Mouse (Mus musculus) embryonic facial prominence, embryonic 12.5 days (tissue): ENCODE results near the gene Prss27. TPM values are rescaled to one million over a fixed set of nuclear protein-coding genes. Genes with fewer than 3 reads are reported as not detected.
"Not testable (repeated sequence)": the region's sequence is repeated elsewhere in the genome, so short reads cannot be mapped to it uniquely, and the experiment has no call there.

Source experiments
- ATAC-seq: fragments of 200-750 bp; cut with Nextera tagmentation; 2 replicates; pipeline ENCODE4 v1.8.0; 2017; ENCODE audit not compliant: insufficient number of reproducible peaks, insufficient read depth, low FRiP score, low TSS enrichment
- H3K27ac ChIP-seq: fragments of 300-500 bp; sonication (generic); 2 replicates; pipeline ENCODE4 v1.5.1; 2016; ENCODE audit warnings: mild to moderate bottlenecking
- H3K27me3 ChIP-seq: fragments of 300-500 bp; sonication (generic); 2 replicates; pipeline ENCODE4 v1.6.1; 2016; ENCODE audit warnings: mild to moderate bottlenecking, moderate library complexity
- H3K36me3 ChIP-seq: fragments of 300-500 bp; sonication (generic); 2 replicates; pipeline ENCODE4 v1.6.1; 2016; ENCODE audit warnings: mild to moderate bottlenecking
- H3K4me1 ChIP-seq: fragments of 300-500 bp; sonication (generic); 2 replicates; pipeline ENCODE4 v1.6.1; 2016
- H3K4me2 ChIP-seq: fragments of 300-500 bp; sonication (generic); replicated peaks from 2 replicates; pipeline ENCODE4 v1.6.1; 2016; ENCODE audit warnings: mild to moderate bottlenecking, moderate library complexity
- H3K4me3 ChIP-seq: fragments of 300-500 bp; sonication (generic); 2 replicates; pipeline ENCODE4 v1.5.1; 2016; ENCODE audit warnings: mild to moderate bottlenecking
- H3K9ac ChIP-seq: fragments of 300-500 bp; sonication (generic); 2 replicates; pipeline ENCODE4 v1.6.1; 2016; ENCODE audit warnings: mild to moderate bottlenecking, moderate library complexity
- H3K9me3 ChIP-seq: fragments of 300-500 bp; sonication (generic); 2 replicates; pipeline ENCODE4 v1.6.1; 2016; ENCODE audit warnings: mild to moderate bottlenecking, moderate library complexity
- WGBS: fragments of 180-500 bp; shearing (Covaris S2); methylation state at CpG from one replicate; pipeline ENCODE4 v1.1.7; 2016; 5-methylcytosine and 5-hydroxymethylcytosine counted together
- microRNA-seq: library from miRNA; unstranded; fragments of <30 nt; microRNA quantifications from one replicate; pipeline ENCODE4, GENCODE M21; 2017
- polyA plus RNA-seq: library from polyadenylated mRNA; unstranded; fragments of >200 nt; fragmentation: Nextera tagmentation; extraction: Ambion mirVana; gene quantifications from 2 replicates; pipeline ENCODE4 v1.2.1, GENCODE M21; 2016

Gene Prss27
- polyA plus RNA-seq, 1 experiment from 2014 or later, result 0.22 TPM

DNA sequence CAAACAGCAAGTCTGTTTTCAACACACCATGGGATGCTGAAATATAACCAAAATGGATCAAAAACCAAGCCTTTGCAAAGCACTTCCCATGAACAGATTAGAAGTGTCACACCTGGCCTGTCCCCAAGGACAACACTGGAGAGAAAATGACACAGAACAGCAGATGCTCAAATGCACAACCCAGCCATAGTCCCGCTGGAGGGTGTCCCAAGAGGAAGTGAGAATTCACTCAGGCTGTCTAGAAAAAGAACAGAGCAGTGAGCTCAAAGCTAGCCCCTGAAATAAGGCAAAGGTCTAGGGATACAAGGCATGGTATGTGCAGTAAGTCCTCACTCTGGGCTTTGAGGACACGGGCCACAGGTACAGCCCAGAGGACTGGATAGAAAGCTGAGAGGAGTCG is 31.6 kb downstream of the Prss27 start:
- ATAC-seq, result no peak
- no peak overlapping the region for H3K27ac ChIP-seq
- no peaks in the 10 kb centered on the region for H3K9me3 ChIP-seq
- H3K4me2 ChIP-seq, result no peak overlapping the region
- no peak overlapping the region for H3K4me3 ChIP-seq
- H3K9ac ChIP-seq, result no peak overlapping the region
- peaks cover 9% of the 10 kb centered on the region; the same call in 1 of the 2 replicates for H3K36me3 ChIP-seq
- WGBS, result 88% methylated on average over 3 of the region's 3 CpGs
- H3K27me3 ChIP-seq, result no peaks in the 10 kb centered on the region
- peaks cover 6% of the 10 kb centered on the region for H3K4me1 ChIP-seq

DNA sequence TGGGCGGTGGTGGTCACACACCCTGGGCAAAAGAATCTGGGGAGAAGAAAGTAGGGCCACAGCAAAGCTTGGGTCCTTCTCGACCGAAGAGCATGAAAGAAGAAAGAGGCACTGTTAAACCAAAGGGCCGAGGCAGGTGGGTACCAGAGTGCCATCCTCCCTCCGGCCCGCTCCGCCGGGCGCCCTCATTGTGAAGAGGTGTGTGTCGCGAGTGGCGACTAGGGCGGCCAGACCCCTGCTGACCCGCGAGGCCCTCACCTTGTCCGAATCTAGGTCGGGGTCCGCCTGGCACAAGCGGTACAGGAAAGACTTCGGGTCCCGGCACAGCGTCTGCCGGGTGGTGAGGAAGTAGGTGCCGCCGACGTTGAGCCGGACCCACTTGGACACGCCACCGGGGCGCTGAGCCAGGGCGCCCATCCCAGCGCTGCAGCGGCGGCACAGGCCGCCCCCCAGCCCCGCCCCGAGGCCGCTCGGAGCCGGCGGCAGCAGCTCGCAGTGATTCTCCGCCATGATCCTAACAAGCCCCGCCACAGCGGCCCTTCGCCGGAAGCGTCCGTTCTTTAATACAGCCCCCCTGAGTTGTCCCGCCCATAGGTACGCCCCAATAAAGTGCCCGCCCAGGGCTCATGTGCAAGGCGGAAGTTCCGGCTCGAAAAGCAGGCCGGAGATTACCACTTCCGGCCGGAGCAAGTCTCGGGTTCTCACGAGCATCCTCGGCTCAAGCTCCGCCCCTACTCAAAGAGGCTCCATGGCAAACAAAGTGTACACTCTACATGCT is 35.2 kb downstream of the Prss27 start, which contains the start of gene Kctd5:
Gene Kctd5 (minus strand): TSS at position 567 of the 778 bp plus-strand sequence.
- Histone ChIP-seq H3K27me3 (no peaks in the 10 kb centered on the region), H3K4me2 (peak within 1 kb of the TSS; percentile 67), H3K9ac (peak within 1 kb of the TSS; percentile 94), H3K27ac (peak within 1 kb of the TSS; percentile 80), H3K36me3 (peaks cover 22% of the 10 kb centered on the region), H3K4me1 (peaks cover 6% of the 10 kb centered on the region), H3K9me3 (no peaks in the 10 kb centered on the region), H3K4me3 (peak within 1 kb of the TSS; percentile 92)
- ATAC-seq, result peak; percentile 95
- WGBS, result under 1% methylated on average over 62 of the region's 62 CpGs

DNA sequence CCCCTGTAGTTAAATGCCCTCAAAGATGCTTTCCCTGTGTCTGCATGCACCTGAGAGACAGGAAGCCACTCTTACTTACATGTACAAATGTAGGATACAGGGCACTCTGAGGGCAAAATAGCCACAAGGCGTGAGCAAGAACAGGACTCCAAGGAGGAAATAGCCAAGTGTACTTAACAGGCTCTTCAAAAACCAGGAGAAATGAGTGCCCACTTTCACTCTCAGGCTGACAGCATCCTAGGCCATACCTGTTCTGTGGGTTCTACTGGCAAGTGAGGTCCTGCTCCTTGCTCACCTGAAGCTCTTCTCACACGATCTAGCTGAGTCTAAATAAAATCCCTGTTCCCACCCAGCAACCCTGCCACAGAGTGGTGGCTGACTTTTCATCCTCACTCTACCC is 39.2 kb downstream of the Prss27 start:
- WGBS, result 82% methylated on average over 2 of the region's 2 CpGs

DNA sequence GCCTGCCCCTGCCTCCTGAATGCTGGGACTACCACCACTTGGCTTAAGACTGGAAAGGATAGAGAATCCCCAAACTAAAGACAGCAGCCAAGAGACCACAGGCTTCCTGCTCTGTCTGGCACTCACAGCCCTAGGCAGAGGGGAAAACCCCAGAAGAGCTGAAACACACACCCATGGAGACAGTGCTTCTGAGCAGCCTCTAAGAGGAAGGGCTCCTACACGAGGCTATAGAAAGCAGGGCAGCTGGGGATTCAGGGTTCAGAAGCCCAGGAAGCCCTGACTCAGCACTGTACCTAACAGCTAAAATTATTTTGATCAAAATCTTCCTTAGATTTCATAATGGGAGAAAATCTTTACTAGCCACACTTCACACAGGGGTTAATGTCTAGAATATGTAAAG is 46.6 kb downstream of the Prss27 start:
- no peak for ATAC-seq
- WGBS, result 55% methylated on average over 1 of the region's 1 CpGs
- H3K4me1 ChIP-seq, result no peaks in the 10 kb centered on the region
- no peak overlapping the region for H3K27ac ChIP-seq
- no peak overlapping the region for H3K4me3 ChIP-seq
- no peaks in the 10 kb centered on the region for H3K9me3 ChIP-seq
- H3K9ac ChIP-seq, result no peak overlapping the region
- peaks cover 46% of the 10 kb centered on the region for H3K36me3 ChIP-seq
- no peaks in the 10 kb centered on the region for H3K27me3 ChIP-seq
- no peak overlapping the region for H3K4me2 ChIP-seq

More for the DNA sequence above, 39.2 kb downstream of the Prss27 start:
- Histone ChIP-seq H3K4me2 (no peak overlapping the region), H3K9ac (no peak overlapping the region), H3K4me3 (no peak overlapping the region), H3K9me3 (no peaks in the 10 kb centered on the region), H3K4me1 (peaks cover 1% of the 10 kb centered on the region), H3K27me3 (no peaks in the 10 kb centered on the region), H3K27ac (no peak overlapping the region), H3K36me3 (peaks cover 42% of the 10 kb centered on the region)
- ATAC-seq, result no peak

DNA sequence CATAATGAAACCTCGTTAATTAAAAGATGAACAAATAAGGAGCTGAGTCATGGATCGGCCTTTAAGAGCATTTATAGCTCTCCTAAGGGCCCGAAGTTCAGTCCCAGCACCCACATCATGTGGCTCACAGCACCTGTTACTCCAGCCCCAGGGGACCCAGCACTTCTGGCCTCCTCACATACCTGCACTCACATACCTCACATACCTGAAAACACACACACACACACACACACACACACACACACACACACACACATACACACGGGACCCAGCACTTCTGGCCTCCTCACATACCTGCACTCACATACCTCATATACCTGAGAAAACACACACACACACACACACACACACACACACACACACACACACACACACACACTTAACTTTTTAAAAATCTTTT is 48.5 kb downstream of the Prss27 start:
- 94% methylated on average over 4 of the region's 4 CpGs for WGBS
- peaks cover 52% of the 10 kb centered on the region for H3K36me3 ChIP-seq
- not testable (repeated sequence) for H3K4me1 ChIP-seq, ATAC-seq, H3K4me3 ChIP-seq, H3K9me3 ChIP-seq, H3K9ac ChIP-seq, H3K27ac ChIP-seq, H3K27me3 ChIP-seq, H3K4me2 ChIP-seq

DNA sequence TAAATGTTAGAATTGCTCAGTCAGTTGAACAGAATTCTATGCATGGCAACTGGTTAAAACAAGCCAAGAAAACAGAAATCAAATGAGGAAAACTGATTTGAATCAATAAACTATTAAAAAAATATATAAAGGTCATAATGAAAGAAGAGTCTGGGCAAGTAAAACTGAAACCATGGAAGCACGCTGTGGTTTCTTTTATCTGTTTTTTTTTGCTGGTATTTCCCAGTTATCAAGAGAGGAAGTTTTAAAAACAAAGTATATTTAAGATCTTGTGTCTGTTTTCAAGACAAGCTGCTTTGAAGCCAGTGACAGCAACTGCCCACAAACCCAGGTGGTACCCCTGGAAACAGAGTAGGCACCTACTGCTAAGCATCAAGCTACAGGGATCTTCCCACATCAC is 52.6 kb downstream of the Prss27 start:
- H3K4me2 ChIP-seq, result no peak overlapping the region
- no peak for ATAC-seq
- no peaks in the 10 kb centered on the region for H3K4me1 ChIP-seq
- H3K27me3 ChIP-seq, result no peaks in the 10 kb centered on the region
- no peak overlapping the region for H3K27ac ChIP-seq
- H3K4me3 ChIP-seq, result no peak overlapping the region
- H3K9me3 ChIP-seq, result no peaks in the 10 kb centered on the region
- H3K36me3 ChIP-seq, result peaks cover 62% of the 10 kb centered on the region
- WGBS, result 95% methylated on average over 1 of the region's 1 CpGs
- H3K9ac ChIP-seq, result no peak overlapping the region

Small RNA genes within 50 kb of the gene (microRNA-seq; reads per million reads assigned to microRNA genes)
- gene Gm27700, result not detected

Other genes starting within 250 kb of the Prss27 start
- gene Srrm2, start 247.6 kb upstream of the Prss27 start, polyA plus RNA-seq, result 657 and 663 TPM in 2 replicates
- gene Elob, start 209.0 kb upstream of the Prss27 start, polyA plus RNA-seq, result 1,164 and 1,169 TPM in 2 replicates
- gene Prss33, start 202.1 kb upstream of the Prss27 start, polyA plus RNA-seq, result 0.46 and 0.59 TPM in 2 replicates
- gene Prss32, start 194.3 kb upstream of the Prss27 start, polyA plus RNA-seq, result not detected in 2 replicates
- 2.2 and 2.5 TPM in 2 replicates for gene Prss41, start 194.0 kb upstream of the Prss27 start, polyA plus RNA-seq
- gene Prss21, start 170.1 kb upstream of the Prss27 start, polyA plus RNA-seq, result not detected in 2 replicates
- gene Dcpp1, start 157.3 kb upstream of the Prss27 start, polyA plus RNA-seq, result not detected in 2 replicates
- not detected in 2 replicates for gene Dcpp2, start 157.3 kb upstream of the Prss27 start, polyA plus RNA-seq
- not detected in 2 replicates for gene Dcpp3, start 120.7 kb upstream of the Prss27 start, polyA plus RNA-seq
- not detected in 2 replicates for gene Sbp, start 96.5 kb upstream of the Prss27 start, polyA plus RNA-seq
- not detected in 2 replicates for gene Sbpl, start 82.9 kb upstream of the Prss27 start, polyA plus RNA-seq
- gene Prss30, start 57.6 kb upstream of the Prss27 start, polyA plus RNA-seq, result not detected in 2 replicates
- 1.2 and 1.7 TPM in 2 replicates for gene Prss22, start 40.0 kb upstream of the Prss27 start, polyA plus RNA-seq
- 88.1 and 92.0 TPM in 2 replicates for gene Kctd5, start 35.3 kb downstream of the Prss27 start, polyA plus RNA-seq
- 37.6 and 38.6 TPM in 2 replicates for gene Pdpk1, start 112.8 kb downstream of the Prss27 start, polyA plus RNA-seq
- gene Amdhd2, start 125.6 kb downstream of the Prss27 start, polyA plus RNA-seq, result 40.9 and 42.7 TPM in 2 replicates
- gene Atp6v0c, start 131.6 kb downstream of the Prss27 start, polyA plus RNA-seq, result 445 and 455 TPM in 2 replicates
- 8.7 and 8.9 TPM in 2 replicates for gene Tbc1d24, start 167.4 kb downstream of the Prss27 start, polyA plus RNA-seq
- gene Ntn3, start 171.4 kb downstream of the Prss27 start, polyA plus RNA-seq, result 20.2 and 20.3 TPM in 2 replicates
- 16.2 and 16.5 TPM in 2 replicates for gene Tedc2, start 182.7 kb downstream of the Prss27 start, polyA plus RNA-seq
- gene Ccnf, start 213.3 kb downstream of the Prss27 start, polyA plus RNA-seq, result 78.2 and 85.3 TPM in 2 replicates